Mouse (Mus musculus): Measurements from ENCODE around the gene Them7. TPM values are rescaled to one million over a fixed set of nuclear protein-coding genes. Genes with fewer than 3 reads are reported as not detected.

The Them7 gene
- total RNA-seq, 1 experiment from 2014 or later = not detected

- no peak for ATAC-seq (replicated peaks; ENCODE audit: insufficient number of reproducible peaks, low FRiP score, low TSS enrichment, poor library complexity, severe bottlenecking)
These were observed 171.9 kb downstream of the Them7 start for GRCm38 (mm10) chr2:105396066-105396465.

GRCm38 (mm10) chr2:105397446-105398211 lies 173.5 kb downstream of the Them7 start:
- ATAC-seq (replicated peaks; ENCODE audit: insufficient number of reproducible peaks, low FRiP score, low TSS enrichment, poor library complexity, severe bottlenecking) = no peak

- no peak for ATAC-seq (replicated peaks; ENCODE audit: insufficient number of reproducible peaks, low FRiP score, low TSS enrichment, poor library complexity, severe bottlenecking)
These were observed 174.5 kb downstream of the Them7 start for GRCm38 (mm10) chr2:105398636-105399084.

- ATAC-seq (replicated peaks; ENCODE audit: insufficient number of reproducible peaks, low FRiP score, low TSS enrichment, poor library complexity, severe bottlenecking) = no peak
These were observed 175.2 kb downstream of the Them7 start, which contains the start of gene Rcn1 for GRCm38 (mm10) chr2:105399085-105399891. Gene Rcn1, minus strand, starts transcription at chr2:105399319.

- ATAC-seq (replicated peaks; ENCODE audit: insufficient number of reproducible peaks, low FRiP score, low TSS enrichment, poor library complexity, severe bottlenecking) = no peak
These were observed 176.4 kb downstream of the Them7 start for GRCm38 (mm10) chr2:105400558-105400957.

- no peak for ATAC-seq (replicated peaks; ENCODE audit: insufficient number of reproducible peaks, low FRiP score, low TSS enrichment, poor library complexity, severe bottlenecking)
These were observed 178.1 kb downstream of the Them7 start for GRCm38 (mm10) chr2:105402180-105402579.

GRCm38 (mm10) chr2:105408511-105408910 lies 184.4 kb downstream of the Them7 start:
- no peak for ATAC-seq (replicated peaks; ENCODE audit: insufficient number of reproducible peaks, low FRiP score, low TSS enrichment, poor library complexity, severe bottlenecking)

GRCm38 (mm10) chr2:105409253-105409652 lies 185.1 kb downstream of the Them7 start:
- ATAC-seq (replicated peaks; ENCODE audit: insufficient number of reproducible peaks, low FRiP score, low TSS enrichment, poor library complexity, severe bottlenecking) = no peak

GRCm38 (mm10) chr2:105414309-105414708 lies 190.2 kb downstream of the Them7 start:
- ATAC-seq (replicated peaks; ENCODE audit: insufficient number of reproducible peaks, low FRiP score, low TSS enrichment, poor library complexity, severe bottlenecking) = no peak

GRCm38 (mm10) chr2:105416046-105416659 lies 192.0 kb downstream of the Them7 start:
- ATAC-seq (replicated peaks; ENCODE audit: insufficient number of reproducible peaks, low FRiP score, low TSS enrichment, poor library complexity, severe bottlenecking) = no peak

GRCm38 (mm10) chr2:105416660-105417348 lies 192.7 kb downstream of the Them7 start:
- ATAC-seq (replicated peaks; ENCODE audit: insufficient number of reproducible peaks, low FRiP score, low TSS enrichment, poor library complexity, severe bottlenecking) = no peak

GRCm38 (mm10) chr2:105417663-105418062 lies 193.5 kb downstream of the Them7 start:
- ATAC-seq (replicated peaks; ENCODE audit: insufficient number of reproducible peaks, low FRiP score, low TSS enrichment, poor library complexity, severe bottlenecking) = no peak

- no peak for ATAC-seq (replicated peaks; ENCODE audit: insufficient number of reproducible peaks, low FRiP score, low TSS enrichment, poor library complexity, severe bottlenecking)
These were observed 194.6 kb downstream of the Them7 start for GRCm38 (mm10) chr2:105418629-105419227.

- ATAC-seq (replicated peaks; ENCODE audit: insufficient number of reproducible peaks, low FRiP score, low TSS enrichment, poor library complexity, severe bottlenecking) = no peak
These were observed 203.3 kb downstream of the Them7 start for GRCm38 (mm10) chr2:105427447-105427846.

- no peak; the same call in 1 of the 2 replicates for ATAC-seq (replicated peaks; ENCODE audit: insufficient number of reproducible peaks, low FRiP score, low TSS enrichment, poor library complexity, severe bottlenecking)
These were observed 203.9 kb downstream of the Them7 start for GRCm38 (mm10) chr2:105428029-105428428.

GRCm38 (mm10) chr2:105428467-105428866 lies 204.3 kb downstream of the Them7 start:
- no peak for ATAC-seq (replicated peaks; ENCODE audit: insufficient number of reproducible peaks, low FRiP score, low TSS enrichment, poor library complexity, severe bottlenecking)

Data from monocyte, adult 5-6 weeks (primary cell).